Mouse (Mus musculus) hindbrain, postnatal 0 days (tissue): ENCODE data around the gene Ccdc61. TPM values are rescaled to one million over a fixed set of nuclear protein-coding genes. Genes with fewer than 3 reads are reported as not detected.

ENCODE experiments used
- ATAC-seq: fragments of 200-750 bp; cut with Nextera tagmentation; 2 replicates; pipeline ENCODE4 v1.8.0; 2017; ENCODE audit warnings: mild to moderate bottlenecking, moderate TSS enrichment, moderate library complexity
- DNase-seq: peaks from one replicate; pipeline ENCODE4 v3.0.0-alpha.2; 2015; ENCODE audit warnings: low spot score
- H3K27ac ChIP-seq: fragments of 300-500 bp; sonication (generic); 2 replicates; pipeline ENCODE4 v1.5.1; 2014; ENCODE audit warnings: mild to moderate bottlenecking
- H3K27me3 ChIP-seq: fragments of 300-500 bp; sonication (generic); 2 replicates; pipeline ENCODE4 v1.6.1; 2014; ENCODE audit warnings: low read length, mixed read lengths; ENCODE audit not compliant: insufficient read depth
- H3K36me3 ChIP-seq: fragments of 300-500 bp; sonication (generic); 2 replicates; pipeline ENCODE4 v1.6.1; 2014; ENCODE audit warnings: low read length, mixed read lengths; ENCODE audit not compliant: insufficient read depth
- H3K4me1 ChIP-seq: fragments of 300-500 bp; sonication (generic); 2 replicates; pipeline ENCODE4 v1.6.1; 2014; ENCODE audit warnings: antibody characterized with exemption, low read length, mixed read lengths; ENCODE audit not compliant: insufficient read depth
- H3K4me2 ChIP-seq: fragments of 300-500 bp; sonication (generic); 2 replicates; pipeline ENCODE4 v1.6.1; 2014; ENCODE audit warnings: low read depth, mild to moderate bottlenecking, low read length, moderate library complexity, mixed read lengths
- H3K4me3 ChIP-seq: fragments of 300-500 bp; sonication (generic); 2 replicates; pipeline ENCODE4 v1.5.1; 2014; ENCODE audit warnings: low read length
- H3K9ac ChIP-seq: fragments of 300-500 bp; sonication (generic); replicated peaks from 2 replicates; pipeline ENCODE4 v1.6.1; 2014; ENCODE audit warnings: mild to moderate bottlenecking, low read length, moderate library complexity, mixed read lengths
- H3K9me3 ChIP-seq: fragments of 300-500 bp; sonication (generic); 2 replicates; pipeline ENCODE4 v1.6.1; 2016; ENCODE audit warnings: low read length, mixed read lengths
- CTCF ChIP-seq: IDR thresholded peaks from 2 replicates; pipeline ENCODE4 v1.5.1; 2016; ENCODE audit warnings: antibody characterized with exemption, control low read depth, low read depth
- WGBS: fragments of 180-500 bp; shearing (Covaris S2); extraction: QIAGEN DNeasy Blood & Tissue Kit; methylation state at CpG from one replicate; pipeline ENCODE4 v1.1.7; 2014; 5-methylcytosine and 5-hydroxymethylcytosine counted together
- polyA plus RNA-seq: library from polyadenylated mRNA; unstranded; fragments of >200 nt; fragmentation: Nextera tagmentation; extraction: Ambion mirVana; gene quantifications from 2 replicates; pipeline ENCODE4 v1.2.1, GENCODE M21; 2015
- total RNA-seq: library from RNA; depleted of rRNA; stranded (reverse); fragments of >200 nt; gene quantifications from 2 replicates; pipeline ENCODE4 v1.2.3, GENCODE M21; 2014

Gene Ccdc61
- total and polyA plus RNA-seq, 2 experiments from 2014 or later, result 22.0 to 32.9 TPM

DNA sequence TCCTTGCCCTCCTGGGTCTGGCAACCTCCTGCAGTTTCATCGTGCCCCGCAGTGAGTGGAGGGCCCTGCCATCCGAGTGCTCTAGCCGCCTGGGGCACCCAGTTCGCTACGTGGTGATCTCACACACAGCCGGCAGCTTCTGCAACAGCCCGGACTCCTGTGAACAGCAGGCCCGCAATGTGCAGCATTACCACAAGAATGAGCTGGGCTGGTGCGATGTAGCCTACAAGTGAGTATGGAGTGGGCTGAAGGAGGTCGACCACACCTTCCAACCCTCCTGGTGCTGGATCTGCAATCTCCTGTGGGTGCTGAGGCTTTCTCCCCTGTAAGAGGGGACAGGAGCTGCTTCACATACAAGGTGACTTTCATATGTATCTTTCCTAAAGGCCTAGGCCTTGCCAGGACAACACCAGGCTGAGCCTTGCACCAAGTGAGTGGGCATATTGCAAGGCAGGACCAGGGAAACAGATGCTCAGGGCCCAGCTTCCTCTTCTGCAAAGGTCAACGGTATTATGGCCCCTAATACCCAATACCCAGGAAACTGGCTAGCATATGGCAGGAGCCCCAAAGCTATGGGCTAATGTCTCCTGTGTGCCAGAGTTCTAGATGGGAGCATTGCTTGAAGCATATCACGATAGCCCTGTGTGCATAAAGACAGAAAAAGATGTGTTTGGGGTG, 25.3 kb downstream of the Ccdc61 start:
- Histone ChIP-seq H3K9me3 (no peaks in the 10 kb centered on the region), H3K27me3 (no peaks in the 10 kb centered on the region), H3K27ac (no peak overlapping the region), H3K9ac (no peak overlapping the region), H3K4me3 (no peak overlapping the region), H3K4me1 (no peaks in the 10 kb centered on the region), H3K36me3 (no peaks in the 10 kb centered on the region), H3K4me2 (0 out of 2 replicates have a peak overlapping the region, but pooled peaks have one; percentile 14)
- DNase-seq (no peak), ATAC-seq (peak; percentile 35; the same call in 1 of the 2 replicates)
- 56% methylated on average over 13 of the region's 13 CpGs for WGBS
- TF ChIP-seq CTCF, result no peak

GRCm38 (mm10) chr7:18883991-18884744, 26.0 kb downstream of the Ccdc61 start:
- Histone ChIP-seq H3K27me3 (no peaks in the 10 kb centered on the region), H3K27ac (no peak overlapping the region), H3K4me3 (no peak overlapping the region), H3K4me1 (no peaks in the 10 kb centered on the region), H3K9ac (no peak overlapping the region), H3K9me3 (no peaks in the 10 kb centered on the region), H3K36me3 (no peaks in the 10 kb centered on the region), H3K4me2 (no peak overlapping the region)
- 57% methylated on average over 9 of the region's 9 CpGs for WGBS
- ATAC-seq (no peak), DNase-seq (no peak)
- TF ChIP-seq CTCF, result no peak

- H3K4me2 ChIP-seq, result no peak overlapping the region
- H3K27ac ChIP-seq, result no peak overlapping the region
- no peaks in the 10 kb centered on the region for H3K27me3 ChIP-seq
- no peak for TF ChIP-seq CTCF
- no peaks in the 10 kb centered on the region for H3K4me1 ChIP-seq
- no peak overlapping the region for H3K4me3 ChIP-seq
- no peak overlapping the region for H3K9ac ChIP-seq
- ATAC-seq, result no peak
- H3K36me3 ChIP-seq, result no peaks in the 10 kb centered on the region
- DNase-seq, result no peak
- H3K9me3 ChIP-seq, result no peaks in the 10 kb centered on the region
- WGBS, result 66% methylated on average over 7 of the region's 7 CpGs
These were observed 31.5 kb downstream of the Ccdc61 start for GRCm38 (mm10) chr7:18878691-18879090.

- Histone ChIP-seq H3K4me3 (no peak overlapping the region), H3K9ac (no peak overlapping the region), H3K36me3 (no peaks in the 10 kb centered on the region), H3K27me3 (no peaks in the 10 kb centered on the region), H3K9me3 (no peaks in the 10 kb centered on the region), H3K27ac (no peak overlapping the region), H3K4me2 (no peak overlapping the region), H3K4me1 (no peaks in the 10 kb centered on the region)
- no peak for TF ChIP-seq CTCF
- DNase-seq (no peak), ATAC-seq (no peak)
- 86% methylated on average over 5 of the region's 5 CpGs for WGBS
These were observed 34.8 kb downstream of the Ccdc61 start for GRCm38 (mm10) chr7:18875372-18875771.

- Histone ChIP-seq H3K9ac (peak overlapping the region; percentile 31; the same call in 1 of the 2 replicates), H3K27me3 (no peaks in the 10 kb centered on the region), H3K4me2 (peak overlapping the region; percentile 89), H3K9me3 (no peaks in the 10 kb centered on the region), H3K27ac (no peak overlapping the region), H3K36me3 (no peaks in the 10 kb centered on the region), H3K4me3 (peak overlapping the region; percentile 45), H3K4me1 (no peaks in the 10 kb centered on the region)
- WGBS, result 1% methylated on average over 10 of the region's 10 CpGs
- ATAC-seq (peak; percentile 83), DNase-seq (peak; percentile 90)
- TF ChIP-seq CTCF, result peak; percentile 96
These were observed 37.0 kb downstream of the Ccdc61 start for GRCm38 (mm10) chr7:18873253-18873652.

DNA sequence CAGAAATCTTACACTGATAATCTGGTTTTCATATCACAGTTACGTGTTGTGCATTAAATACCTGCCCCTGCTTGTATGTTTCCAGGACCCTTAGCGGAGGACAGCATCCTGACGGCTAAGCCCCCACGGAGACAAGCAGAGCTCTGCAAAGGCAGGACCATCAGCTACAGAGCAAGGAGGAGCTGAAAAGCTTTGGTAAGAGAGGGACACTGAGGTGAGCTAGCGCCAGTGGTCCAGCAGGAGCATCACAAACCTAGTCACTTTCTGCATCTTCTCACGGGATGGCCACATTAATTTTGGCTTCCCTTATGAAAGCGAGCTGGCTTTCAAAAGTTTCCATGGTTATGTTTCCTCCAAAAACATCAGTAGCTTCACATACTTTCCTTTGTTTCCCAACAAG, 37.4 kb downstream of the Ccdc61 start:
- TF ChIP-seq CTCF, result no peak
- Histone ChIP-seq H3K4me1 (no peaks in the 10 kb centered on the region), H3K9ac (peak overlapping the region; percentile 31; the same call in 1 of the 2 replicates), H3K9me3 (no peaks in the 10 kb centered on the region), H3K36me3 (no peaks in the 10 kb centered on the region), H3K27ac (no peak overlapping the region), H3K27me3 (no peaks in the 10 kb centered on the region), H3K4me2 (peak overlapping the region; percentile 89), H3K4me3 (peak overlapping the region; percentile 45)
- ATAC-seq (peak; percentile 48), DNase-seq (peak; percentile 33)
- WGBS, result 2% methylated on average over 7 of the region's 7 CpGs
